Mouse (Mus musculus) stomach, embryonic 15.5 days (tissue): ENCODE data around the gene Tnfrsf13c. TPM values are rescaled to one million over a fixed set of nuclear protein-coding genes. Genes with fewer than 3 reads are reported as not detected.

Experiments used
- ATAC-seq: fragments of 200-750 bp; cut with Nextera tagmentation; 2 replicates; pipeline ENCODE4 v1.8.0; 2017; ENCODE audit warnings: low read depth, moderate number of reproducible peaks, moderate TSS enrichment; ENCODE audit not compliant: insufficient read depth, low FRiP score
- H3K27ac ChIP-seq: fragments of 300-500 bp; sonication (generic); 2 replicates; pipeline ENCODE4 v1.5.1; 2015; ENCODE audit warnings: mild to moderate bottlenecking, inconsistent platforms
- H3K27me3 ChIP-seq: fragments of 300-500 bp; sonication (generic); replicated peaks from 2 replicates; pipeline ENCODE4 v1.6.1; 2015; ENCODE audit warnings: inconsistent platforms
- H3K36me3 ChIP-seq: fragments of 300-500 bp; sonication (generic); 2 replicates; pipeline ENCODE4 v1.6.1; 2015; ENCODE audit warnings: inconsistent platforms
- H3K4me1 ChIP-seq: fragments of 300-500 bp; sonication (generic); 2 replicates; pipeline ENCODE4 v1.6.1; 2015; ENCODE audit warnings: inconsistent platforms
- H3K4me2 ChIP-seq: fragments of 300-500 bp; sonication (generic); 2 replicates; pipeline ENCODE4 v1.6.1; 2015; ENCODE audit warnings: mild to moderate bottlenecking, inconsistent platforms
- H3K4me3 ChIP-seq: fragments of 300-500 bp; sonication (generic); replicated peaks from 2 replicates; pipeline ENCODE4 v1.5.1; 2015; ENCODE audit warnings: inconsistent platforms
- H3K9ac ChIP-seq: fragments of 300-500 bp; sonication (generic); 2 replicates; pipeline ENCODE4 v1.6.1; 2015; ENCODE audit warnings: inconsistent platforms
- H3K9me3 ChIP-seq: fragments of 300-500 bp; sonication (generic); 2 replicates; pipeline ENCODE4 v1.6.1; 2016; ENCODE audit warnings: inconsistent platforms
- WGBS: fragments of 180-500 bp; shearing (Covaris S2); methylation state at CpG from one replicate; pipeline ENCODE4 v1.1.7; 2015; 5-methylcytosine and 5-hydroxymethylcytosine counted together
- polyA plus RNA-seq: library from polyadenylated mRNA; unstranded; fragments of >200 nt; fragmentation: Nextera tagmentation; extraction: Ambion mirVana; gene quantifications from 2 replicates; pipeline ENCODE4 v1.2.1, GENCODE M21; 2015

The Tnfrsf13c gene
- polyA plus RNA-seq, 1 experiment from 2014 or later: 0.13 TPM

DNA sequence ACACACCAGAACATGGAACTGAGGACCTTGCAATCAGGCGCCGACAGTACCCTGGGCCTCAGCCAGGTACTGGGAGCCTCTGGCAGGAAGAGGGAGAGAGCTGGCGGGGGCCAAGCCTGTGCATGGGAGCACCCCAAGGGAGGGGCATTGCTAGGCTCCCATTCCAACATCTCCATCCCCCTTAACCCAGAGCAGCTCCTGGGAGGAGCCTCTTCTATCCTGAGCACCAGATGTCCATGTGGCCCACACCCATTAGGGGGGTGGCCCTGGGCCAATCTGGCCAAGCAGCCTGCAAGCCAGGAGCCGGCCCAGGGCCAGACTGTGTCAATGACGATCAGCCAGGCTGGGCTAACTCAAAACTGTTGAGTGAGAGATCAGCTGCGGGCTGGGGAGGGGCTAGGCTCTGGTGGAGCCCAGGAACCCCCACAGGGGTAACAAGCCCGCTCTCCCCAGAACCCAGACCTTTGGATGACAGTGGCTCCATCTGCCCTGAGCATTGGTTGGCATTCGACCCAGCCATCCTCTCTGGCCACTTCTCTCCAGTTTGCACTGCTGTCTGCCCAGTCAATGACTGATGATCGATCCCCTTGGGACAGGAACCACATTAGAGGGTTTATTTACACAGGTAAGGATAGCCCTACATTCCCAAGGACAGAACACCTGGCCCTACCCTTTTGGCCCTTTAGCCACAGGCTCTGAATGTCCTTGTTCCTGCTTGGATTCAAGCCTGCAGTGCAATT, 17.6 kb downstream of the Tnfrsf13c start:
- no peak overlapping the region for H3K4me3 ChIP-seq
- no peaks in the 10 kb centered on the region for H3K9me3 ChIP-seq
- peaks cover 15% of the 10 kb centered on the region for H3K4me1 ChIP-seq
- no peak overlapping the region for H3K9ac ChIP-seq
- peaks cover 59% of the 10 kb centered on the region for H3K27me3 ChIP-seq
- WGBS: 42% methylated on average over 9 of the region's 9 CpGs
- H3K27ac ChIP-seq: no peak overlapping the region
- H3K36me3 ChIP-seq: peaks cover 37% of the 10 kb centered on the region
- H3K4me2 ChIP-seq: peak overlapping the region; percentile 27; the same call in 1 of the 2 replicates
- ATAC-seq: peak; percentile 72

DNA sequence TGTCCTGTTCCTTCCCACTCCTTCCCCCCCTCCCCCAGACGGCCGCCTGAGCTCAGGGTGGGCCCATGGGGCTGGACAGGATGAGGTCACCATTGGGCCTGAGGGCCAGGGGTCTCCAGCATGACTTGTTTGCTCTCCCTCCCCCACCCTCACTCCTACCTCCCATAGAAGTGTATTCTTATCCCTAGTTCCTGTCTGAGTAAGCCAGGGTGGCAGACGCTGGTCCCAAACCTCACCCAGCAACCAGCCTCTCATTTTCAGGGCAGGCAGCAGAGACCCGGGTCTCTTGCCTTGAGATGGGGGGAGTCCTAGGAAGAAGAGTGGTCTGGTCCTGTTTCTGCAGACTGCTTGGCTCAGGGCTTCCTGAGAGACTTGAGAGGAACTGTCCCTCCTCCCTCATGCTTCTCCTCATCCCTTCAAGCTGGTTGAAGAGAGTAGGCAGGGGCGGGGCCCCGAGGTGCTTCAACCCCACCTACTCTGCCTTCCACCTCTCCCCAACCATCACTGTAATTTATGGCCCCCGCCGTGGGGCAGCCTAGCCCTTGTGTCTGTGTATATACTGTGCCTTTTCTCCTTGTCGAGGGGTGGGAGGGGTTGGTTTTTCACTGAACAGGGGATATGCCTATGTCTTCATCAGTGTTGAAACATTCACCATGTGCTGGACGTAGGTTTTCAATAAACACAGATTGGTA, 19.3 kb downstream of the Tnfrsf13c start:
- Histone ChIP-seq H3K36me3 (peaks cover 51% of the 10 kb centered on the region), H3K9me3 (no peaks in the 10 kb centered on the region), H3K27me3 (peaks cover 42% of the 10 kb centered on the region), H3K27ac (no peak overlapping the region), H3K4me1 (peaks cover 13% of the 10 kb centered on the region), H3K4me2 (no peak overlapping the region), H3K9ac (no peak overlapping the region), H3K4me3 (no peak overlapping the region)
- no peak for ATAC-seq
- WGBS: 49% methylated on average over 10 of the region's 10 CpGs

DNA sequence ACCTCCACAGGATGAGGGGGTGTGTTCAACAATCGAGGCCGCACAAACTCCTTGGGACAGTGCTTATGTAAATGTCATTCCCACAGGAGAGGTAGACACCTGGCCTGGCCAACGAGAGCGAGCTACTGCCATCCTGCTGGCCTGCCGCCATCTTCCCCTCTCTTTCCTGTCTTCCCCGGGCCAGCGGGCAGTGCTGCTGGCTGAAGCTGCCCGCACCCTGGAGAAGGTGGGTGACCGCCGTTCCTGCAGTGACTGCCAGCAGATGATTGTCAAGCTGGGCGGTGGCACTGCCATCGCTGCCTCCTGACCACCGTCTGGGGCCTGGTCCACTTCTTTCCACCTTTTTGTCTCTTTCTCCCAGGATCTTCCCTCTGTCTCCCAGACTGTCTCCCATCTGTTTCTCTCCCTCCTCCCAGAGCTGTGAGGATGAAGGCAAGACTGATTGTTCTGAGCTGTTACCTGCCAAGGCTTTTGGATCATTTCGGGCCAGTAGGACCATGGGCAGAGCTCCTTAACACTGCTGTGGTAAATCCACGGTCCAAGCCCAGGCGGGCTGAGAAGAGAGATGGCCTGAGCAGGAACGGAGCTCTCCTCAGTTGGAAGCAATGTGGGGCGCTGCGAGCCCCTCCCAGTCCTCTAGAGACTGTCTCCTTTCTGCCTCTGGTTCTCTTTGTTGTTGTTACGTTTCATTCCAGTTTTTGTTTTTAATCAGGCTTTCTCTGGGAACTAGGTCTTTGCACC, 20.4 kb downstream of the Tnfrsf13c start:
- H3K27ac ChIP-seq: no peak overlapping the region
- H3K27me3 ChIP-seq: peaks cover 39% of the 10 kb centered on the region
- H3K4me1 ChIP-seq: peaks cover 13% of the 10 kb centered on the region
- H3K4me2 ChIP-seq: no peak overlapping the region
- no peak overlapping the region for H3K4me3 ChIP-seq
- H3K36me3 ChIP-seq: peaks cover 62% of the 10 kb centered on the region
- 87% methylated on average over 20 of the region's 20 CpGs for WGBS
- ATAC-seq: no peak
- H3K9me3 ChIP-seq: no peaks in the 10 kb centered on the region
- no peak overlapping the region for H3K9ac ChIP-seq

DNA sequence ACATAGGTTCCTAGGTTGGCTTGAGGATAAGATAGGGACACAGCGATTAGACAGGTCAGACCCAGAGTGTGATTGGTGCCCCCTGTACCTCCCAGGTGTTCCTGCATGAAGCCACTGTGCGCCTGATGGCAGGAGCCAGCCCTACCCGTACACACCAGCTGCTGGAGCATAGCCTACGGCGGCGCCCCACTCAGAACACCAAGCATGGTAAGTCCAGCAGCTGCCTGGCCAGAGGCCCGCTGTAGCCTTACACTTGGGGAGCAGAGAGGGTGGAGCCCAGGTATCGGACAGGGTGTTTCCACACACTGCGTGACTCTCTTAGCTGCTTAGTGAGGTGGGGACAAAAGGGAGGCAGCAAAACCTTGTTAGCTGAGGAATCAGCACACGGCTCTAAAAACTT, 21.1 kb downstream of the Tnfrsf13c start:
- Histone ChIP-seq H3K4me2 (no peak overlapping the region), H3K27me3 (peaks cover 34% of the 10 kb centered on the region), H3K27ac (no peak overlapping the region), H3K4me1 (peaks cover 13% of the 10 kb centered on the region), H3K9me3 (no peaks in the 10 kb centered on the region), H3K9ac (no peak overlapping the region), H3K4me3 (no peak overlapping the region), H3K36me3 (peaks cover 67% of the 10 kb centered on the region)
- ATAC-seq: no peak
- 83% methylated on average over 10 of the region's 10 CpGs for whole genome bisulfite sequencing

DNA sequence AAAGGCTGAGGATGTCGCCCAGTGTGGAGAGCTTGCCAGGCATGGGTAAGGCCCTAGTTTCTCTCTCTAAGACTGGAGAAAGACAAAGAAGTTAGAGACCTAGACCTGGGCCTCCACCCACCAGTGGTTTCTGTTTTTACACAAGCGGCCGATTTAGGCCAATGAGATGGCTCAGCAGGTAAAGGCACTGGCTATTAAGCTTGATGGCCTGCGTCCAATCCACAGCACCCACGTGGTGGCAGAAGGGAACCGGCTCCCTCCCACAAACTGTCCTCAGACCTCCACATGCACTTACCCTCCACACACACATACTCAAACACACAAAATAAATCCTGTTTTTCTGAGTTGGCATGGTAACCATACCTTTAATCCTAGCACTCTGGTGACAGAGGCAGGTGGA, 22.1 kb downstream of the Tnfrsf13c start:
- H3K4me1 ChIP-seq: peaks cover 12% of the 10 kb centered on the region
- H3K27me3 ChIP-seq: peaks cover 24% of the 10 kb centered on the region
- H3K4me2 ChIP-seq: no peak overlapping the region
- no peak for ATAC-seq
- H3K9ac ChIP-seq: no peak overlapping the region
- H3K4me3 ChIP-seq: no peak overlapping the region
- peaks cover 77% of the 10 kb centered on the region for H3K36me3 ChIP-seq
- no peaks in the 10 kb centered on the region for H3K9me3 ChIP-seq
- H3K27ac ChIP-seq: no peak overlapping the region
- 87% methylated on average over 6 of the region's 6 CpGs for WGBS

DNA sequence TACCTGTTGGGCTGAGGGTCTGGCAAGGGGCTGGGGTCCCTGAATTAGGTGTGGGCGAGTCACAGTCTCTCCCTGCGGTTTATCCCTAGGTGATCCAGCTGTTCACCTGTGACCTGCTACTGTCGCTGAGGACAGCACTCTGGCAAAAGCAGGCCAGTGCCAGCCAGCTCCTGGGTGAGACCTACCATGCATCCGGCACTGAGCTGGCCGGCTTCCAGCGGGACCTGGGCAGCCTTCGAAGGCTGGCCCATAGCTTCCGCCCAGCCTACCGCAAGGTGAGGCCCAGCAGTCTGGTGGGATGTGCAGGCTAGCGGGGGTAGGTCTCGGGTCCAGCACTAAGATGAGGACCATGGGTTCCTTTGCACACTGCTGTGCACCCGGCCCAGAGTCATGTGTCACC, 24.6 kb downstream of the Tnfrsf13c start:
- 92% methylated on average over 12 of the region's 12 CpGs for WGBS
- Histone ChIP-seq H3K27me3 (0 out of 2 replicates have a peak, but pooled peaks cover under 1% of the 10 kb centered on the region), H3K4me2 (no peak overlapping the region), H3K4me3 (no peak overlapping the region), H3K36me3 (peaks cover 87% of the 10 kb centered on the region), H3K4me1 (no peaks in the 10 kb centered on the region), H3K27ac (no peak overlapping the region), H3K9me3 (no peaks in the 10 kb centered on the region), H3K9ac (no peak overlapping the region)
- no peak for ATAC-seq

DNA sequence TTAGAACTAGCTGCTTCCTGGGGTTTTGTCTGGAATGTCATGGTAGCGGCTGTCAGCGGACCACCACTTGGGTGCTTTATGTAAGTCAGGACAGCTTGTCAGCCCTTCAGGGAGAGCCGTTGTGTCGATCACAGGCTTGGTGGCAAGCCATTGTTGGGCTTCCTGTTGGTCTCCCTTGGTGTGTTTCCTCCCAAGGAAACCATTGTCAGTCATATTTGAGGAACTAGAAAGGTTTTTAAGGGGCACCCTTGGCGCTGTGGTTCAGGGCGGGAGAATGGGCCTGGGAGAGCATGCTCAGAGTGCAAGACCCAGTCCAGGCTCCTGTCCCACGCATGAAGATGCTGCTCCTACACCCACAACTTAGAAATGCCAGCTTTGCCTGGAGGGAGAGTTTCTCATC, 25.8 kb downstream of the Tnfrsf13c start:
- Histone ChIP-seq H3K27me3 (no peaks in the 10 kb centered on the region), H3K27ac (no peak overlapping the region), H3K4me3 (no peak overlapping the region), H3K4me2 (no peak overlapping the region), H3K9ac (no peak overlapping the region), H3K4me1 (no peaks in the 10 kb centered on the region), H3K9me3 (no peaks in the 10 kb centered on the region), H3K36me3 (peaks cover 87% of the 10 kb centered on the region)
- 82% methylated on average over 7 of the region's 7 CpGs for WGBS
- no peak for ATAC-seq

DNA sequence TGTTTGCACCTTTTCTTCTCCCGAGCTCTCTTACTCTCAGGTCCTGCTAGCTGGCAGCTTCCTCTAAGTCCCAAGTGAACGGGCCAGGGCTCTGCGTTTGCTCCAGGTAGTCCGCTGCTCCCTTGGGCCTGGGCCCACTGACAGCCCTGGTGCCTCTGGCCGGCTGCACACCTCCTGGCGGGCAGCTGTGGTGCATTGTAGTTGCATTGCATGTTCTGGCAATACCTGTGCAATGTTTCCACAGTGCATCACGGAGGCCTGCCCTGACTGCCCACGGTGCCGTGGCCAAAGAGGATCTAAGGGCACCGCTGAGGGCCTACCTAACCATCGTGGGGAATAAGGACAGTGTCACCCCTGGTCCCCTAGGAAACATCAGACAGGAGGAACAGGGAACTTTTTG, 26.2 kb downstream of the Tnfrsf13c start:
- Histone ChIP-seq H3K36me3 (peaks cover 86% of the 10 kb centered on the region), H3K4me1 (no peaks in the 10 kb centered on the region), H3K27me3 (no peaks in the 10 kb centered on the region), H3K9me3 (no peaks in the 10 kb centered on the region), H3K27ac (no peak overlapping the region), H3K4me3 (no peak overlapping the region), H3K4me2 (no peak overlapping the region), H3K9ac (no peak overlapping the region)
- WGBS: 89% methylated on average over 11 of the region's 11 CpGs
- no peak for ATAC-seq

DNA sequence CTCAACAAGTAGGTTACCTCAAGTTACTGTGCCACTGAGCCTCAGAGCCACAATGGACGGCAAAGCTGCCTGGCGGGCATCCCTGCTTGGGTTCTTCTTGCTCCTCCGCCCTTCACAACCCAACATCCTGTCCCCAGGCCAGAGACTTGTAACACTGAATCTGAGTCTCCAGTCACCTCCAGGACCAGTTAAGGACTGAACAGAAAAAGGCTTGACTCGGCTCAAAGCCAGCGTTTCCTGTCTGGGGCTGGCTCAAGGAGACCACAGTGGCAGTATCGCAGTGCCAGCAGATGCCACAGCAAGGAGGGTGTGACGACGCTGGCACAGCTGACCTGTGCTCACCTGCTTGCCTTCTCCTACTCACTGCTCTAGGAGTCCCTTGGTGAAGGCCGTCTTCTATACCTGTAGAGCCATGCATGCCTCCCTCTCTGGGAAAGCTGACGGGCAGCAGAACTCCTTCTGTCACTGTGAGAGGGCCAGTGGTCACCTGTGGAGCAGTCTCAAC, 26.9 kb downstream of the Tnfrsf13c start:
- peaks cover 81% of the 10 kb centered on the region for H3K36me3 ChIP-seq
- no peak overlapping the region for H3K9ac ChIP-seq
- no peaks in the 10 kb centered on the region for H3K4me1 ChIP-seq
- ATAC-seq: no peak
- H3K27ac ChIP-seq: no peak overlapping the region
- H3K9me3 ChIP-seq: no peaks in the 10 kb centered on the region
- H3K4me3 ChIP-seq: no peak overlapping the region
- no peaks in the 10 kb centered on the region for H3K27me3 ChIP-seq
- no peak overlapping the region for H3K4me2 ChIP-seq
- WGBS: 91% methylated on average over 10 of the region's 10 CpGs

DNA sequence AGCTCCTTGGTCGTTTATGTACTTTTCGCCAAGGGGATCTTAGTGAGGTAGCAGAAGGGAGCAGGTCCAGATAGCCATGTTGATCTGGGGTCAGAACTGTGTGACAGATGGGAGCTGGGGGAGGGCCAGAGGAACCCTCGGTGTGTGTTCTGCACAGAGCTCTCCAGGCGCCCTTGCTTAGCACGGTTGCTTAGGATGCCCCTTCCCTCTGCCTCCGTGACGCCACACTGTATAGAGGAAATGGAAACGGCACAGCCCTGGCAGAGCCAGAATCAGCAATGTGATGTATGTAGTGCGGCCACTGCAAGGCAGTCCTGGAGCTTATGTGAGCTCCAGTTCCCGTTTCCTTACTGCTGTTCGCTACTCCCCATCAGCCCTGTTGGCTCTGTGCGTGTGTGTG, 27.9 kb downstream of the Tnfrsf13c start:
- 82% methylated on average over 12 of the region's 12 CpGs for WGBS
- ATAC-seq: no peak
- peaks cover 79% of the 10 kb centered on the region for H3K36me3 ChIP-seq
- no peaks in the 10 kb centered on the region for H3K9me3 ChIP-seq
- H3K4me3 ChIP-seq: no peak overlapping the region
- no peaks in the 10 kb centered on the region for H3K4me1 ChIP-seq
- H3K27ac ChIP-seq: no peak overlapping the region
- no peaks in the 10 kb centered on the region for H3K27me3 ChIP-seq
- H3K4me2 ChIP-seq: no peak overlapping the region
- H3K9ac ChIP-seq: no peak overlapping the region

DNA sequence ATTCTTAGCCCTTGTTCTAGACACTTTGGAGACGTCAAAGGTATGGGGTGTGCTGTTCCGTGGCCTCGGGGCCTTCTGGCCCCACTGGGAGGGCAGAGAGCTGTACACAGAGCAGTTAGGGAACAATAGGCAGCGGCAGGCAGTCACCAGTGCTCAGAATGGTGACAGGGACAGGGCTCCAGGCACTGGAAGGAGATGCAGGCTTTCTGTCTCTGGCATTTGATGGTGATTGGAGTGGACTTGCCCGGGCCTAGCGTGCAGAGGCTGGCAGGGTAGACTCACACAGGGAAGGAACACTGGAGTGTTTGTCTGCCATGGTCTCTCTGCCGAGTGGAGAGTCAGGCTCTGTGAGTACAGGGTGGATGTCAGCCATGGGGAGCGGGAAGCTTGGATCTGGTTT, 31.6 kb downstream of the Tnfrsf13c start:
- H3K4me2 ChIP-seq: no peak overlapping the region
- no peaks in the 10 kb centered on the region for H3K27me3 ChIP-seq
- ATAC-seq: no peak
- no peaks in the 10 kb centered on the region for H3K9me3 ChIP-seq
- H3K27ac ChIP-seq: no peak overlapping the region
- 85% methylated on average over 8 of the region's 8 CpGs for WGBS
- no peak overlapping the region for H3K4me3 ChIP-seq
- no peaks in the 10 kb centered on the region for H3K4me1 ChIP-seq
- peaks cover 64% of the 10 kb centered on the region for H3K36me3 ChIP-seq
- no peak overlapping the region for H3K9ac ChIP-seq
